Mouse (Mus musculus) layer of hippocampus, adult 9-10 months (tissue): Measurements from ENCODE around the gene Top3a.

Experiments
- DNase-seq: peaks from one replicate; pipeline ENCODE4 v3.0.0; 2022; ENCODE audit warnings: low spot score

The Top3a gene

GRCm38 (mm10) chr11:60712040-60712439, 65.1 kb downstream of the Top3a start:
- no peak for DNase-seq

DNA sequence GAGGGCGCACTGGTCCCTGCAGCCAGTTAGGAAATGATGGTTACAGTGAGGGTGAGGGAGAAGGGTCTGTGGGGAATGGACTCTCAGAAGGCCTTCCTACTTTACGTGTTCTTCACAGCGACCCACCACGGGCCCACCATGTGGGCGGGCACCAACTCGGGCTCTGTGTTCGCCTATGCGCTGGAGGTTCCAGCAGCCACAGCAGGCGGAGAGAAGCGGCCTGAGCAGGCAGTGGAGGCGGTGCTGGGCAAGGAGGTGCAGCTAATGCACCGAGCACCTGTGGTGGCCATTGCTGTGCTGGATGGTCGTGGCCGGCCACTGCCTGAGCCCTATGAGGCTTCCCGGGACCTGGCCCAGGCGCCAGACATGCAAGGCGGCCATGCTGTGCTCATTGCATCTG, 65.9 kb downstream of the Top3a start:
- DNase-seq = no peak

- no peak for DNase-seq
Measured at GRCm38 (mm10) chr11:60709481-60710465, 67.4 kb downstream of the Top3a start.

DNA sequence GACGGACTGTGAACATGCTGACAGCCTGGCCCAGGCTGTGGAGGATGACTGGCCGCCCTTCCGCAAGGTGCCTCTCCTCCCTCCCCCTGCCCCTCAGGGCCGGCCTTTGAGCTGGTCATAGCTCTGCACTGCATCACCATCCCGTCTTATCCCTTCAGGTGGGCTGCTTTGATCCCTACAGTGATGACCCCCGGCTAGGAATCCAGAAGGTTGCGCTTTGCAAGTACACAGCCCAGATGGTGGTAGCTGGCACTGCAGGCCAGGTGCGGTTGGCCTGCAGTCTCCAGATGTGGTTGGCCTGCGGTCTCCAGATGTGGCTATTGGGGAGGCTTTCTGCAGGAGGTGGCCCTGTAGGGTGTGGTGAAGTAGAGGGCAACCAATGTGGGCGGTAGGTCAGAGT, 68.5 kb downstream of the Top3a start:
- no peak for DNase-seq

- no peak for DNase-seq
Measured at GRCm38 (mm10) chr11:60707672-60708071, 69.5 kb downstream of the Top3a start.

DNA sequence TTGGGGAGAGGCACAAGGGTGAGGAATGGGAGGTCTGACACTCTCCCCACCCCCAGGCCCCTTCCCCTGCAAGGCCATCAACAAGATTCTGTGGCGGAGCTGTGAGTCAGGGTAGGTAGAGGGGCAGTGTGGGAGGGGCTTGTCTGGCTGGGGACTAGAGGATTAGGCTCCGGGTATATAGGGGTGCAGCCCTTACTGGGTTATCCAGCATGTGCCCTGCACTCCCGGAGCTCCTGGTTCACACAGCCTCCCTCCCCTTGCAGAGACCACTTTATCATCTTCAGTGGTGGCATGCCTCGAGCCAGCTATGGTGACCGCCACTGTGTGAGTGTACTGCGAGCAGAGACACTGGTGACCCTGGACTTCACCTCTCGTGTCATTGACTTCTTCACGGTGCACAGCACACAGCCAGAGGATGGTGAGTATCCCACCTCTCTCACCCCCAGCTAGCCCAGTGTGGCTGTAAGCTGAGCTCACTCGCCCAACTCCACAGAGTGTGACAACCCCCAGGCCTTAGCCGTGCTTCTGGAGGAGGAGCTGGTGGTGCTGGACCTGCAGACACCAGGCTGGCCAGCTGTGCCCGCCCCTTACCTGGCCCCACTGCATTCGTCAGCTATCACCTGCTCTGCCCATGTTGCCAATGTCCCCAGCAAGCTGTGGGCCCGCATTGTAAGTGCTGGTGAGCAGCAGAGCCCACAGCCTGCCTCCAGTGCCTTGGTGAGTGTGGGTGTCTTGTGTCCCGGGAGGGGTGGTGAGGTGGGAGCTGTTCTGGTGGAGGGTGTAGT, 70.3 kb downstream of the Top3a start:
- DNase-seq = no peak

DNA sequence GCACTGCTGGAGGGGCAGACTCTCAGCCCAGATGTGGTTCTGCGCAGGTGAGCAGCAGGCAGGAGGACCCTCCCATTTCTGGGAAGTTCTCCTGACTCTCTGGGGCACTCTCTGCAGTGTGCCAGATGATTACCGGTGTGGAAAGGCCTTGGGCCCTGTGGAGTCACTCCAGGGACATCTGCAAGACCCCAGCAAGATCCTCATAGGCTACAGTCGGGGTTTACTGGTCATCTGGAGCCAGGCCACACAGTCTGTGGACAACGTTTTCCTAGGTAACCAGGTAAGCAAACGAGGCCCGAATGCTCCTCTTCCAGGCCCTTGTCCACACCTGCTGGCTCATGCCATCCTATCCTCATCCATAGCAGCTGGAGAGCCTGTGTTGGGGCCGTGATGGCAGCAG, 71.1 kb downstream of the Top3a start:
- DNase-seq = no peak

- no peak for DNase-seq
Measured at GRCm38 (mm10) chr11:60705255-60705654, 71.9 kb downstream of the Top3a start.

DNA sequence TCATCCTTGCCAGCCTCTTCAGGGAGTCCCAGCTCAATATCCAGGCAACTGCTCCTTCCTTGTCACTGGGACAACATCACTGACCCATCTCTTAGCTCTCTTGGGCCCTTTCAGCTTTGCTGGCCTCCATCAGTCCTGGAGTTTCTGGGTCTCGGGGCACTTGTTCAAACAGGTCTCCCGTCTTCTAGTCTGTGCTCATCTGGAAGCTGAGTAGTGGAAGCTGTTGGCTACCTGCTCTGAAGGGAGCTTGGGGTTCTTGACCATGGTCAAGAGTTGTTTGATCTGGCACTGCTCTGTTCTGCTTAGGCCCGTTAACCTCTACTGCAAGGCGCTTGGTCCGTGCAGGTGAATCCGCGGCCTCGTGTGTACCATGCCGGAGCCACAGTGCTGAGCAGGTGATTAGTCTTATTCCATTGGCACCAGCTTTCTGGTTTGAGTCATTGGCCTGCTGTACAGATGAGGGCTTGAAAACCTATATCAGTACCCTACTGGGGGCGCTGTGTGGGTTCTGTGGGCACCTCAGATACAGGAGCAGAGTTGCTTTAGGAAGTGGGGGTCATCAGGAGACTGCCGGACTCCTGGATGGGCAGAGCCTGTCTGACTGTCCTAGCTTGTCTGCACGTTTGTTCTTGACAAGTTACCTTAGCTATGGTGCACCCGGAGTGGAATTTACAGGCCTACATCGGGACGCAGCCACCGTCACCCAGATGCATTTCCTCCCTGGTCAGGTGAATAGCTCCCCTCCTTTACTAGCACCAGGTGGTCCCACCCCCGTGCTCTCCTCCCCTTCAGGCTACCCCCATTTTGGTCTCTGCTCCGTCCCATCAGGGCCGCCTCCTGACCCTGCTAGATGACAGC, 72.9 kb downstream of the Top3a start:
- DNase-seq = no peak

DNA sequence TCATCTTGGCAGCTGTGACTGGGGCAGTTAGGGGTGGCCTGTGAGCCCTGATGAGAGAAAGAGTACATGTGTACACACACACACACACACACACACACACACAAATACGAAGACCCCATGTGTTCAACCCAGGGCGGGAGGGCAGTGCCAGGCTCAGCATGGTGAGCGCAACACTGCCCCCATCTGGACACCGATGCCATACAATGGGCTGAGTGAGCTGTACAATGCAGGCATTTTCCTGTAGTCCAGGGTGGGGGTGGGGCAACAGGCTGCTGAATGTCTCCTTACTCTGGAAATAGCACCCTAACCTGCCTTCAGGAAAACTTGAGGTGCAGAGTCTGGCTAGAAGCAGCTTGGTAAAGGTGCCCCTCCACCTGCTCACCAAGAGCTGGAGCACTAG, 74.0 kb downstream of the Top3a start:
- DNase-seq = no peak

- no peak for DNase-seq
Measured at GRCm38 (mm10) chr11:60701611-60702010, 75.6 kb downstream of the Top3a start.

DNA sequence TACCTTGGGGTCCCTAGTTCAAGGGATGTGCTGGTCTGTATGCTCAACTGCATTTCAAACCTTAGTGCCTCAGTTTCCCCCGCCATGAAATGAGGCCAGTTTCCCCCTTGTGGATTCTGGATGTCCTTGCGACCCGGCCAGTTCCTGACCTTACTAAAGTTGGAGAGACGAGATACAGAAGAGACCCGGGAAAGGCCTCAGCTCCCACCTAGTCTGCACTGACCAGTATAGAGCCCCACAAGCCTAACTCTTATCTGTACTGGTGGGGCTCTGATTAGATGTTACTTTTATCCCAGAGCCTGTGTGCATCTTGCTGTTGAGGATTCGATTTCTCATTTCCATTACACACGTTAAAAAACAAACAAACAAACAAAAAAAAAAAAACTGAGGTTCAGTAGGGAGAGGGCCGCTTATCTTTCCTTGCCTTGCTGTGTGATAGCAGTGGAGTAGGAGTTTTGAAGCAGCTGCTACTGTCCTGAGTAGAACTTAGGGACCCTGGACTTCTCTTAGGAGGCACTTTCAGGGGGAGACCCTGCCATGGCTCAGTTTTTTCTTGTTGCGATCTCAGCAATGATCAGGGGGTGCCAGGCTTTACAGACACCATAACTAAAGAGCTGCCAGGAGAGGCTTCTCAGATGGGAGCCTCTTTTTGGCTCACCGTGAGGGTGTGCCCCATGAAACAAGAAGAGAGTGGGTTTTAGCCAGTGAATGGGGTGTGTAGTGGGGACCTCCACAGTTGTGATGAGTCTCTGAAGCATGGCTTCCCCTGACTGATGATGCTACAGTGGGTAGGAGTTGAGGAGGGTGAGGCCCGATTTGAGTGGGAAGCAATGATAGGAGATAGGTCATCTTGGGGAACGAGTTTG, 76.6 kb downstream of the Top3a start:
- DNase-seq = no peak

- peak; percentile 49 for DNase-seq
Measured at GRCm38 (mm10) chr11:60699524-60700075, 77.6 kb downstream of the Top3a start, which contains the start of gene Llgl1. Gene Llgl1, plus strand, starts transcription at chr11:60699723.

DNA sequence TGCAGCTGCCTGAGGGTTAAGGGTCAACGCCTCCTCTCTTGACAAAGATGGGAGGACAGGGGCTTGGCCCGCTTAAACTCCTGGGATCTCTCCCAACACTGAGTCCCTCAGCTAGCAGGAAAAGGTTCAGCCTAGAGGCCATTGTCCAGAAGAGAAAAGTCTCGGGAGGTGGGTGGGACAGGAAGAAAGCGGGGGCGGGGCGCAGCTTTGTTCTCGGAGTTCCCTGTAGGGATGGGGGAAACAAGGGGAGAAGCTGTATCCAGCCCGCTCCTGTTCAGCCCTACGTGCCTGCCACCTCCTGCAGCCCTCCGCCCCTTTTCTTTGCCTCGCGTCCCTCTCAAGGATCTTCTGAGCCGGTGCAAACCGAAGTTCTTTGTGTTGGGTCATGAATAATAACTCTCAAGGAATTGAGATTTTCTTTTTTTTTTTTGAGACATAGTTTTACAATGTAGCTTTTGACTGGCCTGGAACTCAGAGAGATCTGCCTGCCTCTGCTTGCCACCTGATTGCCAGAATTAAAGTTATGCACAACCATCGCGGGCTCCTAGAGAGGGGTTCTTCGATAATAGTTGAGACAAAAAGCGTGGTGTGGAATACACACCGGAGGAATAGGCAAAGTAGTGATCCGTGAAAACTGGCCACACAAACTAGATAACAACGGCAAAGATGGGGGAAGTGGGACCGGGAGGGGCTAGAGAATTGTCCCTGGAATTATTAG, 78.2 kb downstream of the Top3a start:
- DNase-seq = no peak

GRCm38 (mm10) chr11:60697561-60697960, 79.6 kb downstream of the Top3a start:
- DNase-seq = no peak

DNA sequence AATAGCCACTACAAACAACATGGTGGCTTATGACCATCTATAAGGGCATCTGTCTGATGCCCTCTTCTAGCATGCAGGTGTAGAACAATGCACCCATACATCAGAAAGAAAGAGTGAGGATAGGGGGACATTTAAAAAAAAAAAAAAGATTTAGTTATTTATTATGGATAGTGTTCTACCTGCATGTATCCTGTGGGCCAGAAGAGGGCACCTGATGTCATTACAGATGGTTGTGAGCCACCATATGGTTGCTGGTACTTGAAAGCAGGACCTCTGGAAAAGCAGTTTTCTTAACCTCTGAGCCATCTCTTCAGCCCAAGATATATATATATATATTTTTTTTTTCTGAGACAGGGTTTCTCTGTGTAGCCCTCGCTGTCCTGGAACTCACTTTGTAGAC, 81.0 kb downstream of the Top3a start:
- DNase-seq = no peak
